Mouse (Mus musculus): Measurements from ENCODE around the gene Hist1h3b. TPM values are rescaled to one million over a fixed set of nuclear protein-coding genes. Genes with fewer than 3 reads are reported as not detected.

Hist1h3b gene
- polyA plus RNA-seq, 1 experiment from 2014 or later, result 13.3 TPM

DNA sequence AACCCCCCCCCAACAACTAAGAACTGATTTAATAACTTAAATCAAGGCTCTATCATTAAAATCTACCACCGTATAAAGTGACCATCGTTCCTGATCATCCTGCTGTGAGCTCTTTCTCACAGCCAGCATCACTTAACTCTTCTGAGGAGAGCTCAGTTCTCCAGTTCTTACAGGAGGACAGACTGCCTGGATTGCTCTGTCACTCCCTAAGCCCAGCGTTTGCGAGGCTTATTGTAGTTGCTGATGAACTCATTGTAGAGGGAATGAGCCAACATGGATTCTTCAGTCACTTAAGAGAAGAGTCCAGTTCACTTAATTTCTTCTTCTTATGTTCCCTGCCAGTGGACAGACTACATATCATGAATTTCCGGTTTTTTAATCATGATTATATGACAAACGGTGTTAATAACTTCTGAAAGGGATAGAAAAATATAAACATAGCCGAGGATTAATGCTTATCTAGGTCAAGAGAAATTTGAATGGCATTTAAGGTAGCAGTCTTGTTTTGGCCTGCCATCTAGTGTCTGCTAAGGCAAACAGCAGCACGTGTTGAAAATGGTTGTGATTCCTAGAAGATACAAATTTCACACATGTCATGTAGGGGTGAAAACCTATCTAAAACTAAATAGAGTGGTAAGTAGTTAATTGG is 19.8 kb upstream of the Hist1h3b start:
- Histone ChIP-seq H3K36me3 (ENCODE audit: control insufficient read depth, insufficient read depth, low read length) (no peaks in the 10 kb centered on the region), H3K27me3 (ENCODE audit: control insufficient read depth, insufficient read depth, low read depth, low read length) (no peaks in the 10 kb centered on the region), H3K27ac (ENCODE audit: low read length) (no peak overlapping the region), H3K9me3 (ENCODE audit: control insufficient read depth, low read length) (no peaks in the 10 kb centered on the region), H3K4me3 (ENCODE audit: low read length) (no peak overlapping the region), H3K4me2 (ENCODE audit: low read depth, low read length) (no peak overlapping the region), H3K4me1 (replicated peaks; ENCODE audit: control insufficient read depth, insufficient read depth, low read length) (no peaks in the 10 kb centered on the region), H3K9ac (ENCODE audit: low read length) (no peak overlapping the region)
- ATAC-seq (ENCODE audit: low read depth), result no peak
- WGBS, result 22% methylated on average over 8 of the region's 8 CpGs

DNA sequence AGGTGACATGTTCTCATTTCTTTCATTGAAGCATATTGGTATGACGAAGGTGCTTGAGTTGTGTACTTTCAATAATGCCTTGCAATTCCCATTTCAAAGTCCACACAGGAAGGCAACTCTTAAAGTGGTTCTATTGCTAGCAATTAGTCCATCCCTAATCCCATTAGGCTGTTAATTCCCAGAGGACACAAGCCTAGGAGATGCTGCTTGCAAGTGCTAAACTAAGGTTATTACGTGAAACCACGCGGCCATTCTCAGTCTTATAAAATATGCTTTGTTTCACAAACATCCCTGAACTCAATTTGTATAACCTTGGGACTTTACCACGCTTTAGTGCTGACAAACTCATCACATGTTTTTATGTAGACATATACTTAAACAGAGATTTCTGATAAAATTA is 15.0 kb upstream of the Hist1h3b start:
- H3K27me3 ChIP-seq (ENCODE audit: control insufficient read depth, insufficient read depth, low read depth, low read length), result no peaks in the 10 kb centered on the region
- H3K9ac ChIP-seq (ENCODE audit: low read length), result no peak overlapping the region
- no peaks in the 10 kb centered on the region for H3K36me3 ChIP-seq (ENCODE audit: control insufficient read depth, insufficient read depth, low read length)
- no peak overlapping the region for H3K27ac ChIP-seq (ENCODE audit: low read length)
- H3K4me1 ChIP-seq (replicated peaks; ENCODE audit: control insufficient read depth, insufficient read depth, low read length), result peaks cover 10% of the 10 kb centered on the region; the same call in 1 of the 2 replicates
- H3K9me3 ChIP-seq (ENCODE audit: control insufficient read depth, low read length), result no peaks in the 10 kb centered on the region
- H3K4me3 ChIP-seq (ENCODE audit: low read length), result no peak overlapping the region
- no peak for ATAC-seq (ENCODE audit: low read depth)
- no peak overlapping the region for H3K4me2 ChIP-seq (ENCODE audit: low read depth, low read length)
- 86% methylated on average over 5 of the region's 5 CpGs for WGBS

DNA sequence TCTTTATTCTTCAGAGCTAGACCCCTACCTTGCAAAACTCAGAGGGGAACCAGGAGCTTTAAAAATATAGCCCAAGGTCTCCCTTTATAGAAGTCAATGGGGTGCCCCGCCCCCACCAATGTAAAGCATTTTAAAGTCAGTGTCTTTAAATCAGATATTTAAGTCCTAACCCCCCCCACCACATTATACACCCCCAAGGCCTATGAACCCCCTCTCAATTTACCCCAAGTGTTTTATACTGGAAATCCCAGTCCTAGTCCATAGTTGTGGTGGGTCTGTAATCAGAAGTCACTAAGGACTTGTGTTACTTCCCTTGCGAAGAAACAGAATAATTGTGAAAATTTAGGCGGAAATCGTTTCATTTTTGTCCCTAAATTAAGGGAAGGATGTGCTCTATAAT is 14.0 kb upstream of the Hist1h3b start:
- no peaks in the 10 kb centered on the region for H3K27me3 ChIP-seq (ENCODE audit: control insufficient read depth, insufficient read depth, low read depth, low read length)
- no peak for ATAC-seq (ENCODE audit: low read depth)
- H3K9me3 ChIP-seq (ENCODE audit: control insufficient read depth, low read length), result no peaks in the 10 kb centered on the region
- H3K27ac ChIP-seq (ENCODE audit: low read length), result peak overlapping the region; percentile 100
- peak overlapping the region; percentile 92 for H3K4me2 ChIP-seq (ENCODE audit: low read depth, low read length)
- H3K9ac ChIP-seq (ENCODE audit: low read length), result peak overlapping the region; percentile 63
- H3K4me1 ChIP-seq (replicated peaks; ENCODE audit: control insufficient read depth, insufficient read depth, low read length), result peaks cover 10% of the 10 kb centered on the region; the same call in 1 of the 2 replicates
- no peaks in the 10 kb centered on the region for H3K36me3 ChIP-seq (ENCODE audit: control insufficient read depth, insufficient read depth, low read length)
- 22% methylated on average over 4 of the region's 4 CpGs for WGBS
- H3K4me3 ChIP-seq (ENCODE audit: low read length), result peak overlapping the region; percentile 71

DNA sequence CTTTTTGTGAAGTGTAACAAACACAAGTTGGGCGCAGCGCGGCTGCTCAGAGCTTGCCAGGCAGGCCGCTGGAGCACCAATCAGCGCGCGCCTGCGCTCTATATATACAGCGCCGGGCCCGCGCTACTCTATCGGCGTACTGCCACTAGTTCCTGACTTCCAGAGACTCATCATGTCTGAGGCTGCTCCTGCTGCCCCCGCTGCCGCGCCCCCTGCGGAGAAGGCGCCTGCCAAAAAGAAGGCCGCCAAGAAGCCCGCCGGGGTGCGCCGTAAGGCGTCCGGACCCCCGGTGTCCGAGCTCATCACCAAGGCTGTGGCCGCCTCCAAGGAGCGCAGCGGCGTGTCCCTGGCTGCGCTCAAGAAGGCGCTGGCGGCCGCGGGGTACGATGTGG is 13.4 kb upstream of the Hist1h3b start, which contains the start of gene Hist1h1c:
Gene Hist1h1c, plus strand, starts transcription at position 132 of the 392 bp plus-strand sequence.
- Histone ChIP-seq H3K27me3 (ENCODE audit: control insufficient read depth, insufficient read depth, low read depth, low read length) (no peaks in the 10 kb centered on the region), H3K4me3 (ENCODE audit: low read length) (peak within 1 kb of the TSS; percentile 71), H3K9ac (ENCODE audit: low read length) (peak within 1 kb of the TSS; percentile 92), H3K36me3 (ENCODE audit: control insufficient read depth, insufficient read depth, low read length) (no peaks in the 10 kb centered on the region), H3K4me2 (ENCODE audit: low read depth, low read length) (peak within 1 kb of the TSS; percentile 92), H3K9me3 (ENCODE audit: control insufficient read depth, low read length) (no peaks in the 10 kb centered on the region), H3K4me1 (replicated peaks; ENCODE audit: control insufficient read depth, insufficient read depth, low read length) (peaks cover 13% of the 10 kb centered on the region), H3K27ac (ENCODE audit: low read length) (peak within 1 kb of the TSS; percentile 100)
- peak; percentile 93 for ATAC-seq (ENCODE audit: low read depth)
- under 1% methylated on average over 31 of the region's 38 CpGs for WGBS

DNA sequence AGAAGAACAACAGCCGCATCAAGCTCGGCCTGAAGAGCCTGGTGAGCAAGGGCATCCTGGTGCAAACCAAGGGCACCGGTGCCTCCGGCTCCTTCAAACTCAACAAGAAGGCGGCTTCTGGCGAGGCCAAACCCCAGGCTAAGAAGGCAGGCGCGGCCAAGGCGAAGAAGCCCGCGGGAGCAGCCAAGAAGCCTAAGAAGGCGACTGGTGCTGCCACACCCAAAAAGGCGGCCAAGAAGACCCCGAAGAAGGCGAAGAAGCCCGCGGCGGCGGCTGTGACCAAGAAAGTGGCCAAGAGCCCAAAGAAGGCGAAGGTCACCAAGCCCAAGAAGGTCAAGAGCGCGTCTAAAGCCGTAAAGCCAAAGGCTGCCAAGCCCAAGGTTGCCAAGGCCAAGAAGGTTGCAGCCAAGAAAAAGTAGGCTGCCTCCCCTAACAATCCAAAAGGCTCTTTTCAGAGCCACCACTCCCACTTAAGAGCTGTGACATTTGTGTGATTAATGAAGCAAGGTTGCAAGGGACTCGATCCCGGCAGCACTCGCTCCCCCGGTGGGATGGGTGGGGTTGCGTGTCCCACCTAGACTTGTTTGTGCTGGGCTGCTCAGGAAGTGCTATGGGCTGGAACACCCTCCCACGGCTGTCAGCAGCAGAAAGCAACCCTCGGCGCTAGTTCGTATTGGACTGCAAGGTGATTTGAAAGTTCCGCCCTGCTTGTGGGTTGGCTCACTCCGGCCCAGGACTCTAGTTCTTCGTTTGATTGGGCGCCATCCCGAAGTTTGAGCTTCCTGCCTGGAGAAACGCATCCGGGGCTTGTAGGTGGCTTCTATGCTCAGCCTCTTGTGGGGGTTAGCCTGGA is 12.8 kb upstream of the Hist1h3b start:
- H3K36me3 ChIP-seq (ENCODE audit: control insufficient read depth, insufficient read depth, low read length), result no peaks in the 10 kb centered on the region
- peak overlapping the region; percentile 100 for H3K27ac ChIP-seq (ENCODE audit: low read length)
- peak overlapping the region; percentile 92 for H3K4me2 ChIP-seq (ENCODE audit: low read depth, low read length)
- WGBS, result under 1% methylated on average over 39 of the region's 39 CpGs
- peak overlapping the region; percentile 92 for H3K9ac ChIP-seq (ENCODE audit: low read length)
- H3K27me3 ChIP-seq (ENCODE audit: control insufficient read depth, insufficient read depth, low read depth, low read length), result no peaks in the 10 kb centered on the region
- H3K4me1 ChIP-seq (replicated peaks; ENCODE audit: control insufficient read depth, insufficient read depth, low read length), result peaks cover 15% of the 10 kb centered on the region
- ATAC-seq (ENCODE audit: low read depth), result peak; percentile 89
- H3K9me3 ChIP-seq (ENCODE audit: control insufficient read depth, low read length), result no peaks in the 10 kb centered on the region
- peak overlapping the region; percentile 71 for H3K4me3 ChIP-seq (ENCODE audit: low read length)

DNA sequence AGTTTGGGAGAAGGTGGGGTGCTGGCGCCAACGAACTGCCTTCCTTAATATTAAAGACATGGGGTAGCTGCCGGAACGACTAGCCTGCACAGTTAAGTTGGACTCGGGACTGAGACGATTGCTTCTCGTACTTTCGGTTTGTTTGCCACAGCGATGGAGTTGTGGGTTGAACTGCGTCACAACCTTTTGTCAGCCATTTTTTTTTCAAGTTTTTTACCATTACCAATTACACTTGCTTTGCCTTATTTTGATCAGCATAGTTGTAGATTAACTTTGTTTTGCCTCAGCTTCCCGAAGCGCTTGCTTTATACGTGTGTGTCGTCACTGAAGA is 12.2 kb upstream of the Hist1h3b start:
- no peak for ATAC-seq (ENCODE audit: low read depth)
- WGBS, result under 1% methylated on average over 14 of the region's 14 CpGs
- Histone ChIP-seq H3K4me2 (ENCODE audit: low read depth, low read length) (peak overlapping the region; percentile 92), H3K4me3 (ENCODE audit: low read length) (peak overlapping the region; percentile 71), H3K9me3 (ENCODE audit: control insufficient read depth, low read length) (no peaks in the 10 kb centered on the region), H3K27me3 (ENCODE audit: control insufficient read depth, insufficient read depth, low read depth, low read length) (no peaks in the 10 kb centered on the region), H3K9ac (ENCODE audit: low read length) (peak overlapping the region; percentile 92), H3K4me1 (replicated peaks; ENCODE audit: control insufficient read depth, insufficient read depth, low read length) (peaks cover 15% of the 10 kb centered on the region), H3K36me3 (ENCODE audit: control insufficient read depth, insufficient read depth, low read length) (no peaks in the 10 kb centered on the region), H3K27ac (ENCODE audit: low read length) (peak overlapping the region; percentile 100)

DNA sequence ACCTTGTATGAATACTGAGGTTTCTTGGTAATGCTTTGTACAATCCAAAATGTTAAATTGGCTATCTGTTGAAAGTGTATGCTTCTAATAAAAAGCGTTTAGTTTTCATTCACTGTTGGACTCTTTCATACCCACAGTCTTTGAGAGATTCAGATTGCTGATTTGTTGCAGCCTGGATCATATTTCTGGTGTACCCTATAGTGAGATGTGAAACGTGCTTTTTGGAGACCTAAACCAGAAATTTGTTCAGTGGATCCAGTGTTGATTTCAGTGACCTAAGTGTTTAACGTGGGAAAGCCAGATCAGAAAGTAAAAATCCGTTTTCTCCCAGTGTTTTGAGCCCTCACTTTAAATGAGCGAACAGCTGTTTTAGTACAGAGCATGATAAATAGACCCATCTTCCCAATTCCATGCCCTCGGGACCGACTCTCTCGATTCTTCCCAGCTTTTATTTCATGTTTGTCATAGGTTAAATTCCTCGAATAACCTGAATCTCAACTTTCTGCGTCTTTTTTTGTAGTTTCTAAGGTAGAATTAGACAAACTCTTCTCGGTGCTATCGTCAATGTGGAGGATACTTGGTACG is 11.7 kb upstream of the Hist1h3b start:
- no peak for ATAC-seq (ENCODE audit: low read depth)
- peak overlapping the region; percentile 92 for H3K9ac ChIP-seq (ENCODE audit: low read length)
- H3K4me2 ChIP-seq (ENCODE audit: low read depth, low read length), result peak overlapping the region; percentile 92
- no peaks in the 10 kb centered on the region for H3K36me3 ChIP-seq (ENCODE audit: control insufficient read depth, insufficient read depth, low read length)
- peaks cover 15% of the 10 kb centered on the region for H3K4me1 ChIP-seq (replicated peaks; ENCODE audit: control insufficient read depth, insufficient read depth, low read length)
- H3K4me3 ChIP-seq (ENCODE audit: low read length), result peak overlapping the region; percentile 71
- H3K27me3 ChIP-seq (ENCODE audit: control insufficient read depth, insufficient read depth, low read depth, low read length), result no peaks in the 10 kb centered on the region
- 17% methylated on average over 13 of the region's 13 CpGs for WGBS
- peak overlapping the region; percentile 100 for H3K27ac ChIP-seq (ENCODE audit: low read length)
- no peaks in the 10 kb centered on the region for H3K9me3 ChIP-seq (ENCODE audit: control insufficient read depth, low read length)

DNA sequence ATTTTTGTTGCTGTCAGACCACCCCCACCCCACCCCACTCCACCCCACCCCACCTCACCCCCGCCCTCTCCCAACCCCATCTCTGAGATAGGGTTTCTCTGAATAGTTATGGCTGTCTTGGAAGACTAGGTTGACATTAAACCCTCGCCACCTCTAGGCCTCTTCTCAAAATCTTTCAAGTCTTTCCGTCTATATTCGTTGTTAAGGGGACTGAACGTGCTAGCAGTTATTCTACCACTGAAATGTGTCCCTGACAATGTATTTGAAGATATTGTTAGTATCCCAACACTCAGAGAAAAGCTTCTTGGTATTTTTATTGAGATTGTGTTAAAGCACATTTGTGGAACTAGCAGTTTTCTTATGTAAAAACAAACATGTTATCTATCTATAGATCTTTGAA is 11.2 kb upstream of the Hist1h3b start:
- H3K4me2 ChIP-seq (ENCODE audit: low read depth, low read length), result peak overlapping the region; percentile 92
- peak overlapping the region; percentile 71; the same call in 1 of the 2 replicates for H3K4me3 ChIP-seq (ENCODE audit: low read length)
- peaks cover 15% of the 10 kb centered on the region for H3K4me1 ChIP-seq (replicated peaks; ENCODE audit: control insufficient read depth, insufficient read depth, low read length)
- ATAC-seq (ENCODE audit: low read depth), result no peak
- no peaks in the 10 kb centered on the region for H3K36me3 ChIP-seq (ENCODE audit: control insufficient read depth, insufficient read depth, low read length)
- no peaks in the 10 kb centered on the region for H3K9me3 ChIP-seq (ENCODE audit: control insufficient read depth, low read length)
- WGBS, result 47% methylated on average over 5 of the region's 5 CpGs
- no peaks in the 10 kb centered on the region for H3K27me3 ChIP-seq (ENCODE audit: control insufficient read depth, insufficient read depth, low read depth, low read length)
- H3K9ac ChIP-seq (ENCODE audit: low read length), result no peak overlapping the region
- H3K27ac ChIP-seq (ENCODE audit: low read length), result peak overlapping the region; percentile 100; the same call in 1 of the 2 replicates

DNA sequence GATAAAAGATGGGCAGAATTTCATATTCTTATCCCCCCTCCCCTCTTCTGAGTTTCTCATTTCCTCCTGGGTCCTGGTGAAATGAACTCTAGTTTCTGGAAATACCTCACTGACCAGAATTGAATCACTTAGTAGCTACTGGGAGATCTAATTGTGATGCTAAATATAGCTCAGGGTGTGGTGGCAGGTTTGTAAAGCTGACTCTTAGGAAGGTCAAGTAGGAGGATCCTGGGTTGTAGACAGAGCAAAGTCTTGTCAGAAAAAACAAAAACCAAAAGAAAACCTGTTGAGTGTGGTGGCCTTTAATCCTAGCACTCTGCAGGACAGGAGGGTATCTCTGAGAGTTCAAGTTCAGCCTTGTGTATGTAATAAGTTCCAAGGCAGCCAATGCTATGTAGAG is 10.1 kb upstream of the Hist1h3b start:
- Histone ChIP-seq H3K36me3 (ENCODE audit: control insufficient read depth, insufficient read depth, low read length) (no peaks in the 10 kb centered on the region), H3K27ac (ENCODE audit: low read length) (0 out of 2 replicates have a peak overlapping the region, but pooled peaks have one; percentile 6), H3K4me3 (ENCODE audit: low read length) (no peak overlapping the region), H3K27me3 (ENCODE audit: control insufficient read depth, insufficient read depth, low read depth, low read length) (no peaks in the 10 kb centered on the region), H3K4me1 (replicated peaks; ENCODE audit: control insufficient read depth, insufficient read depth, low read length) (peaks cover 15% of the 10 kb centered on the region), H3K9me3 (ENCODE audit: control insufficient read depth, low read length) (no peaks in the 10 kb centered on the region), H3K4me2 (ENCODE audit: low read depth, low read length) (no peak overlapping the region), H3K9ac (ENCODE audit: low read length) (no peak overlapping the region)
- ATAC-seq (ENCODE audit: low read depth), result no peak

Data from lung, embryonic 16.5 days (tissue).